Mouse (Mus musculus): ENCODE data around the gene Ugt1a7c.

DNA sequence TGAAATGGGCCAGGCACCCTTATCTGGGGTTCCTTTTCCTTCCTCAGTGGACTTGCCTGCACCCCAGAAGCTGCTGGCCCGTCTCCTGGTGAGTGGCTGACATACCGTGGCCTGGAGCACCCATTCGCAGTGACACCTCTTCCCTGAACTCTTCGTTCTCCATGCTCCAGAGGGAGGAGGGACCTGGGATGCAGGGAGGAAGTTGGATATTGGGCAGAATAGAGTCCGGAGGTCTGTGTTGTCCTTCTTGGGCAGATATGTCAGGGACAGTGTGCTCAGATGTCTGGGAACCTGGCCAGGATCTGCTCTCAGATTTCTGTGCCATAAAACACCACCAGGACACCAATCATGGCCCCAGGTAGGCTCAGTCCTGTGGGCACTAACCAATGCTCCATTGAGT lies 145.2 kb downstream of the Ugt1a7c start:
- no peak for TF ChIP-seq CTCF (IDR thresholded peaks at IDR 0.05; ENCODE audit: low read depth)
- TF ChIP-seq EP300 (optimal IDR thresholded peaks at IDR 0.05), result no peak

All from stomach, postnatal 0 days (tissue).